Mouse (Mus musculus) CD4-positive, CD25-positive, alpha-beta regulatory T cell (primary cell): ENCODE results near the gene Eipr1. TPM values are rescaled to one million over a fixed set of nuclear protein-coding genes. Genes with fewer than 3 reads are reported as not detected.

Experiments
- polyA plus RNA-seq: library from polyadenylated mRNA; unstranded; fragments of 100-300 nt; shearing (Covaris generic); gene quantifications from one replicate; pipeline ENCODE4 v1.2.1, GENCODE M21; 2017

Eipr1 gene
- 47.4 TPM for polyA plus RNA-seq

GRCm38 (mm10) chr12:28751508-28752263, at the start of gene Eipr1:
Eipr1 (plus strand) TSS chr12:28751803.

DNA sequence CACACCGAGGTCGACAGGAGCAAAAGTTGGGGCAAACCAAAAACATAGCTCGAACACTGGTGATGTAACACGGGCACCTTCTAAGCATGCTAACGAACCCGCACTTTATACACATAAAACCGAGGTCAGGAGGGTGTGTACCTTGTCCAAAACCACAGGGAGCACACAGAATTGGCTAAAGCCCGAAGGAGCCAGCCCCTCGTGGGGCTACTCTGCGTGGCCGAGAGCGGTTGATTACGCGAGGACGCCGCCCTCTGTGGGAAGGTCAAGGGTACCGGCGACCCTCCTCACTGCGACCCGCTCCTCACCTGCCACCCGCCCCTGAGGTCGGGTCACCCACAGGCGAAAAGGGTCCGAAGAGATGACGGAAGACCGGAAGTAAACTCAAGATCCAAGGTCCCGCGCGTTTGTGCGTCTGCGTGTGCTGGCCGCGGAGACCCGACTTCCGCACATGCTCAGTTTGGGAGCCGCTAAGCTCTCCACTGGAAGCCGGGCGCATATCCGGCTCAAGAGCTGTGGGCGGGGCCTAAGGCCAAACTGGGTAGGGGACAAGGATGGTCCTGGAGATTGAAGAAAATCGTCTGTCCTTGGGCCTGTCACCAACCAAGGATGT, 1.5 kb upstream of the Eipr1 start, which contains the start of gene Trappc12:
Gene Trappc12 (minus strand): TSS at position 452 of the 613 bp plus-strand sequence.

Other genes starting within 250 kb of the Eipr1 start
- 0.12 TPM for gene Dcdc2c, start 199.4 kb upstream of the Eipr1 start, polyA plus RNA-seq
- not detected for gene Allc, start 169.3 kb upstream of the Eipr1 start, polyA plus RNA-seq
- gene Colec11, start 128.4 kb upstream of the Eipr1 start, polyA plus RNA-seq: not detected
- gene Rps7, start 115.8 kb upstream of the Eipr1 start, polyA plus RNA-seq: 1,018 TPM
- gene Rnaseh1, start 102.2 kb upstream of the Eipr1 start, polyA plus RNA-seq: 42.9 TPM
- 72.6 TPM for gene Adi1, start 76.6 kb upstream of the Eipr1 start, polyA plus RNA-seq
- 75.9 TPM for gene Trappc12, start 1.3 kb upstream of the Eipr1 start, polyA plus RNA-seq